Mouse (Mus musculus): ENCODE measurements around the gene Cd47. TPM values are rescaled to one million over a fixed set of nuclear protein-coding genes. Genes with fewer than 3 reads are reported as not detected.
A peak's percentile ranks its signal among the peaks of the same experiment; 100 is the strongest.

Gene Cd47
- polyA plus RNA-seq, 1 experiment, result 124 TPM

DNA sequence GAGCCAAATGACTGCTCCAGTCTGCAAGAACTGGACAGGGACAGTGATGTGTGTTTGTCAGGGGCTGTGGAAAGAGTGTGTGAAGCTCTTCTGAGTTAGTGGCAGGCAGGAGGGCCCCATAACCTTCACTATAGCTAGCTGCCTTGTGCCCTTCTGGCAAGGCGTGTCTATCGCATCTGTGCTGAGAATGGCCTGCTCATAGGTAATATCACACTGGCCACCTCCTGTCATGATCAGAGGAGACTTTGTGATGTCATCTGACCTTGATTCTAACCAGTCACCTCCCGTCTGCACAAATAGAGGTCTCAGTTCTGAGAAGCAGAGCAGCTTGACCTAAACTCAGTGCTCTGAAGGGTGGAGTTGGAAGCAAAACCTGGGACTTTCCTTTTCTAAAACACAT is 148.0 kb downstream of the Cd47 start:
- no peak for TF ChIP-seq CTCF (IDR thresholded peaks at IDR 0.05; ENCODE audit: borderline replicate concordance, insufficient read depth, low read length)
- TF ChIP-seq POLR2A (IDR thresholded peaks at IDR 0.05; ENCODE audit: low read depth, low read length), result no peak
- H3K4me3 ChIP-seq (ENCODE audit: insufficient read depth, low read length), result no peak overlapping the region
- no peak overlapping the region for H3K27ac ChIP-seq (ENCODE audit: insufficient read depth, low read length)
- peaks cover 7% of the 10 kb centered on the region for H3K4me1 ChIP-seq (ENCODE audit: control insufficient read depth, insufficient read depth, low read length)

DNA sequence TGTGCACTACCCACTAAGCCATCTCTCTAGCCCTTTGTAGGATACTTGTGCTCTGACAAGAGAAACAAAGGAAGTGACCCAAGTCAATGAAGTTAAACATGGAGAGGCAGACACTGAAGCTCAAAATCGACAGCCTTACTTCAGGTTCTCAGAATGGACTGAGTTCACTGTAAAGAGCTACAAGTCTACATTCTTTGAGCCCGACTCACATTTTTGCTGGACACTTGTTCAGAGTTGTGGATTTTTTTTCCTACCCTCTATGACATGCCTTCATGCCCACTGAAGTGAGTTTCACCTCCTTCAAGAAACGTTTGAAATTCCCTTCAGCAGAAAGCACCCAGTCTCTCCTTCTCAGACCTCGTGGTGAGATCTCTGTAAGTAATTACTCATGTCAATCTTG is 148.9 kb downstream of the Cd47 start:
- Histone ChIP-seq H3K4me1 (ENCODE audit: control insufficient read depth, insufficient read depth, low read length) (peaks cover 8% of the 10 kb centered on the region), H3K4me3 (ENCODE audit: insufficient read depth, low read length) (no peak overlapping the region), H3K27ac (ENCODE audit: insufficient read depth, low read length) (peak overlapping the region; percentile 71)
- TF ChIP-seq CTCF (IDR thresholded peaks at IDR 0.05; ENCODE audit: borderline replicate concordance, insufficient read depth, low read length) (no peak), POLR2A (IDR thresholded peaks at IDR 0.05; ENCODE audit: low read depth, low read length) (no peak)

DNA sequence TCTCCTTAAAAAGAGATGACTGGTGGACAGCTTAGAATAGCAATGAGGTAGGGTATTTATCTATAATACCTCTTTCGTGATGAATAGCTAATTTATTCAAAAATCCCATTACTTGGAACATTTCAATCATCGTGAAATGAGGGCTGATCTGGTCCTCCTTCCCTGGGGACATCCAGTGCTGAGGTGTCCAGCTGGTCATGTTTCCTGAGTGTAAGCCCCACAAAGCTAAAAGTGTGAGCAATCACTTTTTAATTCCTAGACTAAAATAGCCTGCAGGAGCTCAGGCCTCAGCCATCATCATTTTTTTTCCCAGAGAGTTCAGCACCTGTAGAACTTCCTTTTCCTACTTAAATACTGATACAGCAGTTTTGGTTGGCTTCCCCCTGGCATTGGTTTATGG is 150.0 kb downstream of the Cd47 start:
- Histone ChIP-seq H3K4me1 (ENCODE audit: control insufficient read depth, insufficient read depth, low read length) (peaks cover 8% of the 10 kb centered on the region), H3K27ac (ENCODE audit: insufficient read depth, low read length) (peak overlapping the region; percentile 97), H3K4me3 (ENCODE audit: insufficient read depth, low read length) (no peak overlapping the region)
- TF ChIP-seq CTCF (IDR thresholded peaks at IDR 0.05; ENCODE audit: borderline replicate concordance, insufficient read depth, low read length) (no peak), POLR2A (IDR thresholded peaks at IDR 0.05; ENCODE audit: low read depth, low read length) (no peak)

DNA sequence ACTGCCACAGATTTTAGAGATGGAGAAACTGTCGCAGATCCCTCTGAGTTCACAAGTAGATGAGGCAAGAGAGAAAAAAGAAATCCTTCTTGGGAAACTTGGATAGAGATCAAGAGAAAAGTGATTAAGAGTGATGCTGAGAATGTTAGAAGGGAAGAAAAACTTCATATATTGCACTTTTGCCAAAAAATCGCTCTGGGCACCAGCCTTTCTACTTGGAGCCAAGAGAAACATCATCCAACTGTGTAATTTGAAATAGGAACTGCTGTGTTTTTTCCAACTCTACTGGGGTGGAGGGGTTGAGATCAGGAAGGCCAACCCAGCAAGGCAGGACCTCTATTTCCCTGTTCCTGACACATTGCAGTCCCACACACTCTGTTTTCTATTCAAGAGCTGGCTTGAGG is 151.0 kb downstream of the Cd47 start:
- Histone ChIP-seq H3K27ac (ENCODE audit: insufficient read depth, low read length) (peak overlapping the region; percentile 97), H3K4me3 (ENCODE audit: insufficient read depth, low read length) (no peak overlapping the region), H3K4me1 (ENCODE audit: control insufficient read depth, insufficient read depth, low read length) (peaks cover 8% of the 10 kb centered on the region)
- no peak for TF ChIP-seq POLR2A (IDR thresholded peaks at IDR 0.05; ENCODE audit: low read depth, low read length)
- TF ChIP-seq CTCF (IDR thresholded peaks at IDR 0.05; ENCODE audit: borderline replicate concordance, insufficient read depth, low read length), result no peak

DNA sequence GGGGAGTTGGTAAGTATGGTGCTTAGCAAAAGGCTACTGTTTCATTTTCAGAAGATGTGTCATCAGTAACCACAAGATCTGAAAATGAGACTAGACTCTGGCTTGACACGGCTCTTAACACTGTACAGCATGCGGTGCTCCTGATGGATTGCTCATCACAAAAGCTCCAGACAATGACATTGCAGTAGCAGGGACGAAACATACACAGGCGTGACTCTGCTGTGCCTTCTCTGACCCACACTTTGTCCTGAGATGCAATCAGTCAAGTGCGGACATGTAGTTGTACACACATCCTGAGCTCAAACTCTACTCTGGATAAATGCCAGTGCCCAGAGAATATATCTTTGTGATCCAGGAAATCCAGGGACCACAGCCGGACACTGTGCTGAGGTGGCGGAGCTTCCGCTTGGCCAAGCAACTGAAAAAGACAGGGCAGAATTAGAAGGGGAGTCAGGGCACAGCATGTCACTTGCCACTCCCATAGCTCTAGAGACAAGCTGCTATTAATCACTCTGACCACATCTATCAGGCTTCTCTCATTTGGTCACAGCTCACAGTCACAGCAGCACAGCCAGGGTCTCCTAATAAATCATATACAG is 151.7 kb downstream of the Cd47 start:
- no peak overlapping the region for H3K4me3 ChIP-seq (ENCODE audit: insufficient read depth, low read length)
- peak overlapping the region; percentile 97 for H3K27ac ChIP-seq (ENCODE audit: insufficient read depth, low read length)
- H3K4me1 ChIP-seq (ENCODE audit: control insufficient read depth, insufficient read depth, low read length), result peaks cover 8% of the 10 kb centered on the region
- TF ChIP-seq CTCF (IDR thresholded peaks at IDR 0.05; ENCODE audit: borderline replicate concordance, insufficient read depth, low read length) (no peak), POLR2A (IDR thresholded peaks at IDR 0.05; ENCODE audit: low read depth, low read length) (no peak)

DNA sequence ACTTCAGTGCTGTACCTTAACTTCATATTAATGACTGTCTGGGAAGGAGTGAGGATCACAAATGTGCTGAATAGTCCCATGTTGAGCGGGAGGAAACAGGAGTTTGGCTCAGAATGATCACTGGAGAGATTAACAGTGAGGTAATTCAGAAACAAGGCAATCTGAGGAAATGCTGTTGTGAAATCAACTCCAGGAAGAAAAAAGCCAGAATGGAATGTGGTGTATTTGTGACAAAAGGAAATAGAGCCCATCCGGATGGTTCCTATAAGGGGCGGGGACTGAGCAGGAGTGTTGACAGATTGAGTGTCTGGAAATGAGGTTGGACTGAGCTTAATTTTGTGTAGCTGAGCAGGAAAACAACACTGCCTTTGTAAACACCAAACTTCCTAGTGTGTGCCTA is 153.5 kb downstream of the Cd47 start:
- TF ChIP-seq CTCF (IDR thresholded peaks at IDR 0.05; ENCODE audit: borderline replicate concordance, insufficient read depth, low read length) (no peak), POLR2A (IDR thresholded peaks at IDR 0.05; ENCODE audit: low read depth, low read length) (no peak)
- Histone ChIP-seq H3K4me3 (ENCODE audit: insufficient read depth, low read length) (no peak overlapping the region), H3K27ac (ENCODE audit: insufficient read depth, low read length) (peak overlapping the region; percentile 45; the same call in 1 of the 2 replicates), H3K4me1 (ENCODE audit: control insufficient read depth, insufficient read depth, low read length) (peaks cover 8% of the 10 kb centered on the region)

DNA sequence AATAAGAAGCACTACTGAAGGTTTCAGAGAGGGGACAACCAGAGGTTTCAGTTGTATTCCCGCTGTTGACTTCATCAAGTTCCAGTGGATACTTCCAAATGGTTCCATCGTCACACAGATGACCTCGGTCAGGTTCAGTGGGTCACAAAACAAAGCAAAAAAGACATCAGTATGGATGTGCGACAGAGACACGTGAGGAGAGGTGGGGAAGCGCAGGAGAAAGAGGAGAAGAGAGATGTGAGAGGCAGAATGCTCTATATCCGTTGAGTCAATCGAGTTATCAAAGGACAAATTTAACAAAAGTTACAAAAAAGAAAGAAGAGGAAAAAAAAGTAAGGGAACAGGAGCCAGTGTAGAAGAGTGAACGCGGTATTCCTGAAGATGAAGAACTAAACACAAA is 154.6 kb downstream of the Cd47 start:
- Histone ChIP-seq H3K4me3 (ENCODE audit: insufficient read depth, low read length) (no peak overlapping the region), H3K27ac (ENCODE audit: insufficient read depth, low read length) (no peak overlapping the region), H3K4me1 (ENCODE audit: control insufficient read depth, insufficient read depth, low read length) (peaks cover 6% of the 10 kb centered on the region)
- TF ChIP-seq CTCF (IDR thresholded peaks at IDR 0.05; ENCODE audit: borderline replicate concordance, insufficient read depth, low read length) (no peak), POLR2A (IDR thresholded peaks at IDR 0.05; ENCODE audit: low read depth, low read length) (no peak)

DNA sequence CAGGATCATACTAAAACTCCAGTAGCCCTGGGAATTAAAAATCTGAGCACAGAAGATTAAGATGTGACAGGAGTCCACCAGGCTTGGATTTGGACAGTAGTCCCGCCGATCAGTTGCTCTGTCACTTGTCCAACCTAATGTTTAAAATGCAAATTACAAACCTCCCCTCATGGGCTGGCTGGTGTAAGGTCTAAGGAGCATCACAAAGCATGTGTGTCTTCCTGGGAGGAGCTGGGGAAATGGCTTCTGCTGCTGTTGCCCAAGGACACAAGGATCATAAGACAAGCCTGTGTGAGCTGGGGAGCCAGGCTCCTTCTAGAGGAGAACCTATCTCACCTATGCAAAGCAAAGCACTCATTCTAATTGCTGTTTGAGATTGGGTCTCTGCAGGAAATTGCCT is 155.0 kb downstream of the Cd47 start:
- Histone ChIP-seq H3K4me3 (ENCODE audit: insufficient read depth, low read length) (no peak overlapping the region), H3K27ac (ENCODE audit: insufficient read depth, low read length) (no peak overlapping the region), H3K4me1 (ENCODE audit: control insufficient read depth, insufficient read depth, low read length) (peaks cover 6% of the 10 kb centered on the region)
- TF ChIP-seq POLR2A (IDR thresholded peaks at IDR 0.05; ENCODE audit: low read depth, low read length), result no peak
- TF ChIP-seq CTCF (IDR thresholded peaks at IDR 0.05; ENCODE audit: borderline replicate concordance, insufficient read depth, low read length), result no peak

DNA sequence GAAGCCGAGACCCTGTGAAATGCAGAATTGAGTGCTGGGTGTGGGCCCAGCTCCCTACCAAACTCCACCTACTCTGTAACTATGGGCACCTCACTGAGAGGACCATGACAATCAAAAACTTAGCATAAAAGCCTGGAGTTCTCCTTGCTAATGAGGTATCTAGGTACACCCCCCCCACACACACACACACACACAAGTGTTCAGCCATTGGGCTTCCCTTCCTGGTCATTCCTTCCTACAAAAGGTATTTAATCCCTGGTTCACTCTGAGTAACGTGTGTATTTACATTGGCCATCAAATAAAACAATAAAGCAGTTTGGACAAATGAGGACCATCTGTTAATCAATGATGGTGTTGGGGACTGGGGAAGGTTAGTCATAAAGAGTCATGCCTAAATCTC is 155.6 kb downstream of the Cd47 start:
- TF ChIP-seq POLR2A (IDR thresholded peaks at IDR 0.05; ENCODE audit: low read depth, low read length) (no peak), CTCF (IDR thresholded peaks at IDR 0.05; ENCODE audit: borderline replicate concordance, insufficient read depth, low read length) (no peak)
- Histone ChIP-seq H3K27ac (ENCODE audit: insufficient read depth, low read length) (no peak overlapping the region), H3K4me1 (ENCODE audit: control insufficient read depth, insufficient read depth, low read length) (peaks cover 3% of the 10 kb centered on the region), H3K4me3 (ENCODE audit: insufficient read depth, low read length) (no peak overlapping the region)

DNA sequence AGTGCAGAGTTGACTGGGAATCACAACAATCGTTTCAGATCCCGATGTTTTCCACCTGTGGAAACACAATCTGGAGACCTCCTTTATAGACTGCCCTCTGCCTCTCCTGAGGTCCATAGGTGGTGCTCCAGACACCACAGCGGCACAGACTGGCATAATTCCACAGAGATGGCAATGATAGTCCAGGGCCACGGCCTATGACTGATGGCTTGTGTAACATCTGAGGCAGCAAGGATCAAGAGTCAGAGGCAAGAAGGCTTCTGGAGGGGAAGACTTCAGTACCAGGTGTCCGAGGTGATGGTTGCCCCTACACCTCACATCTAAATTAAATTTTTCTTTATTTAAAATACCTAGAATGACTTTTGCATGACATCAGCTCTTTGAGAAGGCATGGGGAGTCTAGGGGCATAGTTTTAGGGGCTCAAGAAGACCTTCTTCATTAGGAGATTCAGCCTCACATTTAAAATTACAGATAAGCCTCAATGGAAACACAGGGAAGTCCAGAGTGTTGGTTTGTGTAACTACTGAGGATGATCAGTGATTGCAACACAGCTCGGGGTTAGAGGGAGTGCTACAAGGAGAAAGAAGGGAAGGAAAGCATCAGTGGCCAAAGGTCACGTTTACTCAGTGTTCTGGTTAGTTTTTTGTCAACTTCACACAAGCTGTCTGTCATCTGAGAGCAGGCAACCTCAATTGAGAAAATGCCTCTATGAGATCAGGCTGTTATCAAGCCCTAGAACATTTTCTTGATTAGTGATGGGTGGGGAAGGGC is 156.4 kb downstream of the Cd47 start:
- no peak overlapping the region for H3K4me3 ChIP-seq (ENCODE audit: insufficient read depth, low read length)
- H3K27ac ChIP-seq (ENCODE audit: insufficient read depth, low read length), result no peak overlapping the region
- TF ChIP-seq POLR2A (IDR thresholded peaks at IDR 0.05; ENCODE audit: low read depth, low read length), result no peak
- TF ChIP-seq CTCF (IDR thresholded peaks at IDR 0.05; ENCODE audit: borderline replicate concordance, insufficient read depth, low read length), result no peak
- H3K4me1 ChIP-seq (ENCODE audit: control insufficient read depth, insufficient read depth, low read length), result peaks cover 3% of the 10 kb centered on the region
